In genomic region chr9:108799564-108799963, GRCm38 (mm10) we compare ENCODE assay signal across 29 mouse cellular contexts. TPM values are rescaled to one million over a fixed set of nuclear protein-coding genes. Genes with fewer than 3 reads are reported as not detected.
A peak's percentile ranks its signal among the peaks of the same experiment; 100 is the strongest.
DNase-seq lines count a peak whose midpoint lies in the region; ATAC-seq and TF ChIP-seq lines count a peak whose summit lies in the region.
"Had no signal": no experiment of that assay in that cellular context is flagged by ENCODE, and none has a peak within 500 bp of the region (broad histone marks: within the 10 kb centered on the region; RNA-seq: fewer than 3 reads in every experiment).

No protein-coding gene starts in this region.

- intact Hi-C loops in heart, postnatal 10 days (cut with DNase I) = no loop called here

- H3K4me2 ChIP-seq in kidney, postnatal 0 days (ENCODE audit: low read length) = no peak overlapping the region
- H3K4me2 ChIP-seq in lung, embryonic 15.5 days = no peak overlapping the region
- H3K4me2 ChIP-seq: forebrain, embryonic 12.5 days; heart, embryonic 13.5 days; limb, embryonic 12.5 days; liver, embryonic 15.5 days; midbrain, embryonic 13.5 days; stomach, embryonic 15.5 days had no signal

- H3K36me3 ChIP-seq in heart, embryonic 10.5 days = peaks cover 85% of the 10 kb centered on the region
- peaks cover 44% of the 10 kb centered on the region for H3K36me3 ChIP-seq in kidney, postnatal 0 days (ENCODE audit: insufficient read depth, low read length)
- peaks cover 79% of the 10 kb centered on the region for H3K36me3 ChIP-seq in lung, embryonic 15.5 days
- H3K36me3 ChIP-seq in small intestine, adult 2 months (ENCODE audit: control insufficient read depth, insufficient read depth, low read length) = peaks cover 44% of the 10 kb centered on the region
- peaks cover 88% of the 10 kb centered on the region for H3K36me3 ChIP-seq in forebrain, embryonic 10.5 days (replicated peaks)

- H3K9me3 ChIP-seq in heart, embryonic 10.5 days = no peaks in the 10 kb centered on the region
- no peaks in the 10 kb centered on the region for H3K9me3 ChIP-seq in kidney, postnatal 0 days (replicated peaks; ENCODE audit: low read length)
- H3K9me3 ChIP-seq in lung, embryonic 15.5 days = no peaks in the 10 kb centered on the region
- no peaks in the 10 kb centered on the region for H3K9me3 ChIP-seq in forebrain, embryonic 10.5 days
- H3K9me3 ChIP-seq: forebrain, embryonic 12.5 days; heart, embryonic 13.5 days; hindbrain, embryonic 10.5 days; limb, embryonic 12.5 days; liver, embryonic 15.5 days; megakaryocyte, embryonic 14.5 days; midbrain, embryonic 13.5 days; stomach, embryonic 15.5 days had no signal

- peaks cover 26% of the 10 kb centered on the region for H3K4me1 ChIP-seq in heart, embryonic 10.5 days
- H3K4me1 ChIP-seq in kidney, postnatal 0 days (replicated peaks; ENCODE audit: insufficient read depth, low read length) = peaks cover 4% of the 10 kb centered on the region
- peaks cover 18% of the 10 kb centered on the region for H3K4me1 ChIP-seq in lung, embryonic 15.5 days
- peaks cover 17% of the 10 kb centered on the region for H3K4me1 ChIP-seq in small intestine, adult 2 months (ENCODE audit: control insufficient read depth, insufficient read depth, insufficient read length, low read length)
- H3K4me1 ChIP-seq in forebrain, embryonic 10.5 days = peaks cover 31% of the 10 kb centered on the region

- no peak for TF ChIP-seq POLR2A in small intestine, adult 2 months (IDR thresholded peaks at IDR 0.05; ENCODE audit: low read depth, low read length)

- peak; percentile 3; the same call in 1 of the 2 replicates for TF ChIP-seq CTCF in kidney, postnatal 0 days (IDR thresholded peaks at IDR 0.05; ENCODE audit: low read depth)
- TF ChIP-seq CTCF in small intestine, adult 2 months (IDR thresholded peaks at IDR 0.05; ENCODE audit: extremely low read depth, insufficient read length, insufficient replicate concordance, low read depth, low read length) = no peak

- H3K9ac ChIP-seq in kidney, postnatal 0 days (ENCODE audit: low read depth, low read length) = no peak overlapping the region
- no peak overlapping the region for H3K9ac ChIP-seq in lung, embryonic 15.5 days
- H3K9ac ChIP-seq: forebrain, embryonic 12.5 days; forebrain, postnatal 0 days; heart, embryonic 13.5 days; limb, embryonic 12.5 days; liver, embryonic 15.5 days; midbrain, embryonic 13.5 days; stomach, embryonic 15.5 days had no signal

- H3K27me3 ChIP-seq in heart, embryonic 10.5 days (ENCODE audit: insufficient read depth, poor library complexity, severe bottlenecking) = no peaks in the 10 kb centered on the region
- no peaks in the 10 kb centered on the region for H3K27me3 ChIP-seq in kidney, postnatal 0 days (ENCODE audit: insufficient read depth, low read length)
- no peaks in the 10 kb centered on the region for H3K27me3 ChIP-seq in lung, embryonic 15.5 days
- H3K27me3 ChIP-seq in small intestine, adult 2 months (ENCODE audit: control insufficient read depth, insufficient read depth, low read length) = no peaks in the 10 kb centered on the region
- no peaks in the 10 kb centered on the region for H3K27me3 ChIP-seq in forebrain, embryonic 10.5 days (ENCODE audit: poor library complexity, severe bottlenecking)
- H3K27me3 ChIP-seq: forebrain, embryonic 12.5 days; heart, embryonic 13.5 days; limb, embryonic 12.5 days; liver, embryonic 15.5 days; megakaryocyte, embryonic 14.5 days; midbrain, embryonic 13.5 days; stomach, embryonic 15.5 days had no signal

- 91% methylated on average over 3 of the region's 3 CpGs for WGBS in heart, embryonic 10.5 days
- WGBS in kidney, postnatal 0 days = 80% methylated on average over 3 of the region's 3 CpGs
- 68% methylated on average over 3 of the region's 3 CpGs for WGBS in lung, embryonic 15.5 days
- 27% methylated on average over 3 of the region's 3 CpGs for WGBS in small intestine, adult 2 months
- 91% methylated on average over 3 of the region's 3 CpGs for WGBS in forebrain, embryonic 10.5 days

- ATAC-seq in kidney, postnatal 0 days (replicated peaks; ENCODE audit: low FRiP score, low read depth) = no peak
- 0 out of 2 replicates have a peak, but pooled peaks have one; percentile 25 for ATAC-seq in lung, embryonic 15.5 days (ENCODE audit: borderline replicate concordance, extremely low read depth, low FRiP score, low TSS enrichment)
- ATAC-seq: forebrain, postnatal 0 days; midbrain, embryonic 13.5 days had no signal

- peak; percentile 47 for DNase-seq in heart, embryonic 10.5 days (ENCODE audit: low spot score)
- DNase-seq in heart, postnatal 10 days = no peak
- DNase-seq in kidney, postnatal 0 days (ENCODE audit: low spot score) = no peak
- no peak for DNase-seq in kidney, adult 18-20 months
- DNase-seq in lung, postnatal 25 days (ENCODE audit: low spot score) = no peak
- no peak for DNase-seq in forebrain, embryonic 10.5 days (ENCODE audit: extremely low spot score, low spot score)
- DNase-seq: adrenal gland, postnatal 36 days; cerebellum, adult 8-10 months; forebrain, postnatal 0 days; heart, postnatal 14 days; kidney, adult 8-10 months; kidney, postnatal 14 days; lung, postnatal 4 days; retina, postnatal 1 day; right cerebral cortex, postnatal 14 days; thymus, postnatal 4 days had no signal

- H3K4me3 ChIP-seq in heart, embryonic 10.5 days = no peak overlapping the region
- H3K4me3 ChIP-seq in kidney, postnatal 0 days (replicated peaks; ENCODE audit: low read depth, low read length) = no peak overlapping the region
- no peak overlapping the region for H3K4me3 ChIP-seq in lung, embryonic 15.5 days
- H3K4me3 ChIP-seq in small intestine, adult 2 months (ENCODE audit: low read depth, low read length) = no peak overlapping the region
- no peak overlapping the region for H3K4me3 ChIP-seq in forebrain, embryonic 10.5 days
- H3K4me3 ChIP-seq: erythroblast, embryonic 14.5 days; forebrain, embryonic 12.5 days; heart, adult 2 months; heart, embryonic 13.5 days; hindbrain, embryonic 10.5 days; left cerebral cortex, adult 2 months; limb, embryonic 12.5 days; liver, embryonic 15.5 days; megakaryocyte, embryonic 14.5 days; midbrain, embryonic 13.5 days; stomach, embryonic 15.5 days had no signal

- H3K27ac ChIP-seq in heart, embryonic 10.5 days = no peak overlapping the region
- no peak overlapping the region for H3K27ac ChIP-seq in kidney, postnatal 0 days
- no peak overlapping the region for H3K27ac ChIP-seq in lung, embryonic 15.5 days
- H3K27ac ChIP-seq in small intestine, adult 2 months (ENCODE audit: insufficient read depth, low read depth, low read length) = peak overlapping the region; percentile 66
- no peak overlapping the region for H3K27ac ChIP-seq in forebrain, embryonic 10.5 days
- H3K27ac ChIP-seq: forebrain, embryonic 12.5 days; heart, adult 2 months; heart, embryonic 13.5 days; hindbrain, embryonic 10.5 days; left cerebral cortex, adult 2 months; limb, embryonic 12.5 days; liver, embryonic 15.5 days; midbrain, embryonic 13.5 days; stomach, embryonic 15.5 days had no signal

RNA-seq across cellular contexts. Expression of gene Nckipsd, which starts 8.6 kb away (rescaled TPM):
- polyA plus RNA-seq in heart, embryonic 10.5 days (2016; fragmentation: Nextera tagmentation; extraction: Ambion mirVana) = 9.2 and 10.8 TPM in 2 replicates
- 10 to 100 TPM in 1 of 2 experiments, 1 to 10 TPM in 1; 9.0 to 11.5 TPM for total RNA-seq in heart, postnatal 10 days (2021)
- 11.3 and 13.6 TPM in 2 replicates for polyA plus RNA-seq in kidney, postnatal 0 days (2015; fragmentation: Nextera tagmentation; extraction: Ambion mirVana)
- 15.3 and 16.6 TPM in 2 replicates for polyA plus RNA-seq in lung, embryonic 15.5 days (2015; fragmentation: Nextera tagmentation; extraction: Ambion mirVana)
- polyA plus RNA-seq in small intestine, adult 2 months (2012; rRNA removed) = 13.5 and 18.1 TPM in 2 replicates
- polyA plus RNA-seq in forebrain, embryonic 10.5 days (2016; fragmentation: Nextera tagmentation; extraction: Ambion mirVana) = 14.1 and 18.8 TPM in 2 replicates

RNA-seq across cellular contexts. Expression of gene Ip6k2, which starts 16.0 kb away (rescaled TPM):
- polyA plus RNA-seq in heart, embryonic 10.5 days (2016; fragmentation: Nextera tagmentation; extraction: Ambion mirVana) = 48.1 and 63.9 TPM in 2 replicates
- 10 to 100 TPM; 39.6 to 42.0 TPM for total RNA-seq in heart, postnatal 10 days (2021)
- 74.6 and 79.5 TPM in 2 replicates for polyA plus RNA-seq in kidney, postnatal 0 days (2015; fragmentation: Nextera tagmentation; extraction: Ambion mirVana)
- polyA plus RNA-seq in lung, embryonic 15.5 days (2015; fragmentation: Nextera tagmentation; extraction: Ambion mirVana) = 72.5 and 74.7 TPM in 2 replicates
- 45.0 and 53.8 TPM in 2 replicates for polyA plus RNA-seq in small intestine, adult 2 months (2012; rRNA removed)
- polyA plus RNA-seq in forebrain, embryonic 10.5 days (2016; fragmentation: Nextera tagmentation; extraction: Ambion mirVana) = 78.3 and 89.3 TPM in 2 replicates

RNA-seq across cellular contexts. Expression of gene Celsr3, which starts 26.6 kb away (rescaled TPM):
- 0.13 and 0.26 TPM in 2 replicates for polyA plus RNA-seq in heart, embryonic 10.5 days (2016; fragmentation: Nextera tagmentation; extraction: Ambion mirVana)
- total RNA-seq in heart, postnatal 10 days (2021) = under 1 TPM; 0.22 to 0.24 TPM
- polyA plus RNA-seq in kidney, postnatal 0 days (2015; fragmentation: Nextera tagmentation; extraction: Ambion mirVana) = 0.06 and 0.11 TPM in 2 replicates
- polyA plus RNA-seq in lung, embryonic 15.5 days (2015; fragmentation: Nextera tagmentation; extraction: Ambion mirVana) = 0.14 and 0.15 TPM in 2 replicates
- 1.5 and 1.7 TPM in 2 replicates for polyA plus RNA-seq in small intestine, adult 2 months (2012; rRNA removed)
- 1.5 and 2.1 TPM in 2 replicates for polyA plus RNA-seq in forebrain, embryonic 10.5 days (2016; fragmentation: Nextera tagmentation; extraction: Ambion mirVana)

RNA-seq across cellular contexts. Expression of gene Slc26a6, which starts 53.5 kb away (rescaled TPM):
- 5.4 and 9.3 TPM in 2 replicates for polyA plus RNA-seq in heart, embryonic 10.5 days (2016; fragmentation: Nextera tagmentation; extraction: Ambion mirVana)
- total RNA-seq in heart, postnatal 10 days (2021) = 10 to 100 TPM; 13.6 to 18.0 TPM
- polyA plus RNA-seq in kidney, postnatal 0 days (2015; fragmentation: Nextera tagmentation; extraction: Ambion mirVana) = 10.7 and 12.8 TPM in 2 replicates
- 7.8 and 10.4 TPM in 2 replicates for polyA plus RNA-seq in lung, embryonic 15.5 days (2015; fragmentation: Nextera tagmentation; extraction: Ambion mirVana)
- 734 and 815 TPM in 2 replicates for polyA plus RNA-seq in small intestine, adult 2 months (2012; rRNA removed)
- polyA plus RNA-seq in forebrain, embryonic 10.5 days (2016; fragmentation: Nextera tagmentation; extraction: Ambion mirVana) = 11.5 and 11.6 TPM in 2 replicates
